Mouse (Mus musculus) spleen, adult 12 weeks (tissue): ENCODE results near the gene Ky.

Experiments used
- DNase-seq: peaks from one replicate; pipeline ENCODE4 v3.0.0; 2022; ENCODE audit warnings: low spot score

Ky gene

DNA sequence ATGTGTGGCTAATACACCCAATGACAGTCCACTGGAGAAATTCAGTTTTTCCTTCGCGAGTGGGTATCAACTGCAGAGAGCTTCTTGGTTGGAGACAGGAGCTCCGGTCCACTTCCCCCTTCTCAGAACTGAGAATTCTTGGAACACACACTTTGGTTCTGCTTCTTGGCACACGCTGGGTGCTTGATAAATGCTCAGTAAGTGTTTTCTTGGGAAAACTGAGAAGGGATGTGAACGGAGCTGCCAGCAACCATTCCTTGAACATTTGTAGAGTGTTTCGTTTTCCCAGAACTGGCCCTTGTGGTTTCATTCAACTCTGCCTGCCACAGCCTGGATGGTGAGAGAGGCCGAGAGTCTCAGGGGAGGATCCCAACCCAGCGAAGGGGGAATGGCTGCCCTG, 43.7 kb downstream of the Ky start:
- no peak for DNase-seq

DNA sequence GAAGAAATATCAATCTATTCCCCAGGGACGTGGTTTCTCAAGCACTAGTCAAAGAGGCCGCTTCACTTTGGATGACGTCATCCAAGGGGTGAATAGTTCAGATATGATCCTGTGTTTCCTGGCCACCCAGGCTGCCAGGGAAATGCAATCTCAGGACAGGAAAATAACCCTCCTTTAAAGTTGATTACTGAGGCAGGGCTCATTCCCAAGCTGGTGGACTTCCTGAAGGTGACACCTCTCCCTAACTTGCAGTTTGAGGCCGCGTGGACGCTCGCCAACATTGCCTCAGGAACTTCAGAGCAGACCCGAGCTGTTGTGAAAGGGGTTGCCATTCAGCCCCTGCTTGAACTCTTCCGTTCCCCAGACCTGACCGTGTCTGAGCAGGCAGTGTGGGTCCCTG, 46.2 kb downstream of the Ky start:
- DNase-seq, result no peak

DNA sequence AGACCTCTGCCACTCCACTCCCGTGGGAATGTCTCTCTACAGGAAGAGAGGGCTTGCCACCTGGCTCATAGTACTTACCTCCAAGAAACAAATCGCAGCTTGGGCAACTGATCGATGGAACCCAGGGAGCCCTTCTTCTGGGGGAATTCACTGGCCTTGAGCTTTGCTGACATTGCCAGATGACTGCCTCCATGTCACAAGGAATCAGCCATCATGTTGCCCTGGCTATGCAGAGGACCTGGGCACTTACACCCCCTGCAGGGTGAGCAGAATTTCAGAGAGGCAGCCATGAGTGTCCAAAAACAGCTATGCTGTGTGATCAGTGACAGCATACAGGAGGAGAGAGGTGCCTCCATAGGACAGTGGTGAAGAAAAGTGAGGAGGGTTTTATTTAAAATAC, 48.2 kb downstream of the Ky start:
- DNase-seq, result no peak

DNA sequence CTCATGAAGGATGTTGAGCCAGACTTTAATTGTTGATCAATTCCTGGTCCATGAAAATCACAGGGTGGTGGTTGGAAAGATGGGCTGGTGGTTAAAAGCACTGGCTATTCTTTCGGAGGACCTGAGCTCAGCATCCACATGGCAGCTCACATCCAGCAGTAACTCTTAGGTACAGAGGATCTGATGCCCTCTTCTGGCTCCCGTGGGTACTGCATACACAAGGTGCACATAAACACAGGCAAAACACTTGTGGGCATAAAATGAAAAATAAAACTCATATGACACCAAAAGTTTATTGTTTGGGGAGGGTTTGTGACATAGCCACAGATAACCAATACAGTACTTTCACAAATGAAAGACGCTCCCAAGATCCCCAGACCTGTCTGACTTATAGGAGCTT, 52.9 kb downstream of the Ky start:
- no peak for DNase-seq

DNA sequence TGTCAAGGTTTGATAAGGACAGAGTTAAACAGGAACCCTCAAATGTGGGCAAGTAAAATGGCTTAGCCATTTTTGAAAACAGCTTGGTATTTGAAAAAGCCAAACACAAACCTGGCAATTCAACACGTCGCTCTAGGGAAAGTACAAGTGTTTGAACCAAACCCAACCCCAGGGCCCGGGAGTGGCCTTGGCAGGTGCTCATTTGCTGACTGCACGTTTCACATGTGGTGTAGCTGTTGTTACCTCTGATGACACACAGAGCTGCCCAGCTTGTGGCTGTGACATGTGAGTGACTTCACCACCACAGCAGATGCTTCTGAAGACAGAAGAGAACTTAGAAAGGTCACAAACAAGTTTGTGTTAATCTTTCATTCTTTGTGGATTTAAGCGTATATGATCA, 67.3 kb downstream of the Ky start:
- DNase-seq, result no peak

DNA sequence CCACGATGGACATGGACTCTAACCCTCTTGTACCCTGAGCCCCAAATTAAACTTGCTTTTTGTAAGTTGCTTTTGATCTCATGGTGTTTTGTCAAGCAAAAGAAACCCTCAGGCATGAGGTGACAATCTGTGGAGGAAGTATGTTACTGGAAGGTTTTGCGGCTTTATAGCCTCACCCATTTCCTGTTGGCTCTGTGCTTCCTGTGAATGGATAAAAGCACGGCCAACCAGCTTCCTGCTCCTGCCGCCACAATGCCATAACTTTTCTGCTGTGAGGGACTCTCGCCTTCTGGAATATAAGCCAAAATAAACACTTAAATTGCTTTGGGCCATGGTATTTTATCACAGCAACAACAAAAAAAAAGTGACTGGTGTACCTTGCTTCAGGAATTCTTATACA, 71.9 kb downstream of the Ky start:
- no peak for DNase-seq

DNA sequence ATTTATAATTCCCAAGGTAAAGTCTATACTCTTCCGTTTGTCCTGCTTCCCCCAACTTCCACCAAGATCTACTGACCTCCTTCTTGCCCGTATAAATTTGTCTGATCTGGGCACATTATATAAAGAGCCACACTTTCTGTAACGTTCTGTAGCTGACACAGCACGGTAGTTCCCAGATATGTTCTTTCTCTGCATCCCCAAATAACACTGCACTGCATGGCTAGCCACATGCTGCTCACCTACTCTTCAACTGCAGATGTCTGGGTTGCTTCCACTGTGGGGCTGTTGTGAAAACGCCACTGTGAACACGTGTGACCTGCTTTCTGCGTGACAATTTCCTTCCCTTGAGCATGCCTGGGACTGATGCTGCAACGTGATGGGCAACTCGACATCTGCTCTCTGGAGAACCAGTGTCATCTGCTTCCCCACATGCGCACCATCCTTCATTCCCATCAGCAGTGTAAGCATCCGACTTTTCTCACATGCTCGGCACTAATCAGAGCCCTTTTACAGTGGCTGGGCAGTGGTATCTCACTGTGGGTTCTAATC, 76.4 kb downstream of the Ky start:
- no peak for DNase-seq

DNA sequence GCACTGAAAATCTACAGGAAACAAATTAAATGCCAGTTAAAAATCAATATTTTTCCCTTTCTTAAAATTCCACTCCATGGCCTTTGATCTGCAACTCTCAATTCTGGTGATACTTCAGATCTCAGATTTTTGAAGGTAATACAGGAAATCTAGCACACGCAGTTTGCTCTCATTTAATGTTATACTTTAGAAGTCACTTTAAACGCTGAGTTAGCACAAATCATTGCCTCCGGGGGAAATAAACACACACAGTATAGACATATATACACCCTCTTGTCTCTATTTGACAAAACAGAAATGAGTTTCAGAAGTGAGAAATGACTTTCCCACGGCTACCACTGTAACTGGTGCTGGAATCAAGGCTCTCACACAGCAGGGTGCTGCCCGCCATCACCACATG, 81.8 kb downstream of the Ky start:
- no peak for DNase-seq

DNA sequence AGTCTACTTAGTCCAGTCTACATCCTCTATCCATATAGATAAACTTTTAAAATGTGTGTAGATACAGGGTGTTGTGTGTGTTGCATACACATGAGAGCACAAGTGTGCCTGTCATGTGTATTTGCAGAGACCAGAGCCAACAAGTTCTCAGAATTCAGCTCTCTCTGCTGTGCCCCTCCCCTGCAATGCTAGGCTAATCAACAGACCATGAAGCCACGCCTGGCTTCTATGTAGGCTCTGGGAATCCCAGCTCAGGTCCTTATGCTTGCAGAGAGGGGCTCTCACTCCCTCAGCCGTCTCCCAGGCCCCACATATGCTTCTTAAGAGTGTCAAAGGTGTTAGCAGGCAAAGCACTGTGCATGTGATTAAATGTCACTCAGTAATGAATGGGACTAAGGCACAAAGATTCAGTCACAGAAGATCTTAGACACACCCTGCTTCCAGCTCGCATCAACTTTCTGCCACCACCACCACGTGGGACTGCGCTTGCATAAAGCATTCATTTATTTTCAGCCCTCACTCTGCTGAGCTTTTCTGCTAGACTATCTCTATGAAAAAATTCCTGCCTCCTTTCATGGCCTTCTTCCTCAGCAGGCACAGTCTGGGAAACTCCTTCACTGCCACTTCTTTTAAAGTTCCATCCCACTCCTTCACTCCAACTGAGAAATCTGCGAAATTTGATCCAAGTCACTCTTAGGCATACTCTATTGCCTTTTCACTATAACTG, 89.3 kb downstream of the Ky start:
- no peak for DNase-seq
